Mouse (Mus musculus): ENCODE results near the gene Fmo3. TPM values are rescaled to one million over a fixed set of nuclear protein-coding genes. Genes with fewer than 3 reads are reported as not detected.

Fmo3 gene
- polyA plus RNA-seq (2016; fragmentation: Nextera tagmentation; extraction: Ambion mirVana), result not detected in 2 replicates

- H3K36me3 ChIP-seq, result no peaks in the 10 kb centered on the region
- no peaks in the 10 kb centered on the region for H3K4me1 ChIP-seq (replicated peaks)
- no peak within 1 kb of the TSS for H3K4me3 ChIP-seq
- H3K9me3 ChIP-seq (replicated peaks), result no peaks in the 10 kb centered on the region
- no peaks in the 10 kb centered on the region for H3K27me3 ChIP-seq (replicated peaks)
- WGBS, result 53% methylated on average over 1 of the region's 1 CpGs
- no peak within 1 kb of the TSS for H3K9ac ChIP-seq
- no peak within 1 kb of the TSS for H3K27ac ChIP-seq (ENCODE audit: poor library complexity, severe bottlenecking)
- ATAC-seq (ENCODE audit: insufficient number of reproducible peaks, low FRiP score), result no peak
- no peak within 1 kb of the TSS for H3K4me2 ChIP-seq
These were observed at the start of gene Fmo3 for GRCm38 (mm10) chr1:162984428-162984827. Gene Fmo3, minus strand, starts transcription at chr1:162984528.

GRCm38 (mm10) chr1:163023075-163023474, 38.7 kb upstream of the Fmo3 start:
- no peak overlapping the region for H3K4me3 ChIP-seq
- no peak for ATAC-seq (ENCODE audit: insufficient number of reproducible peaks, low FRiP score)
- no peak overlapping the region for H3K27ac ChIP-seq (ENCODE audit: poor library complexity, severe bottlenecking)
- H3K9me3 ChIP-seq (replicated peaks), result no peaks in the 10 kb centered on the region
- no peaks in the 10 kb centered on the region for H3K27me3 ChIP-seq (replicated peaks)
- no peak overlapping the region for H3K4me2 ChIP-seq
- H3K9ac ChIP-seq, result no peak overlapping the region
- H3K36me3 ChIP-seq, result no peaks in the 10 kb centered on the region
- no peaks in the 10 kb centered on the region for H3K4me1 ChIP-seq (replicated peaks)

GRCm38 (mm10) chr1:163009220-163009619, 24.9 kb upstream of the Fmo3 start:
- WGBS, result 48% methylated on average over 3 of the region's 3 CpGs
- H3K27ac ChIP-seq (ENCODE audit: poor library complexity, severe bottlenecking), result no peak overlapping the region
- no peaks in the 10 kb centered on the region for H3K9me3 ChIP-seq (replicated peaks)
- no peak overlapping the region for H3K4me3 ChIP-seq
- H3K27me3 ChIP-seq (replicated peaks), result no peaks in the 10 kb centered on the region
- no peaks in the 10 kb centered on the region for H3K4me1 ChIP-seq (replicated peaks)
- H3K9ac ChIP-seq, result no peak overlapping the region
- no peak for ATAC-seq (ENCODE audit: insufficient number of reproducible peaks, low FRiP score)
- no peak overlapping the region for H3K4me2 ChIP-seq
- H3K36me3 ChIP-seq, result no peaks in the 10 kb centered on the region

GRCm38 (mm10) chr1:163003496-163003895, 19.2 kb upstream of the Fmo3 start:
- Histone ChIP-seq H3K36me3 (no peaks in the 10 kb centered on the region), H3K4me2 (no peak overlapping the region), H3K27me3 (replicated peaks) (no peaks in the 10 kb centered on the region), H3K4me3 (no peak overlapping the region), H3K27ac (ENCODE audit: poor library complexity, severe bottlenecking) (no peak overlapping the region), H3K4me1 (replicated peaks) (no peaks in the 10 kb centered on the region), H3K9ac (no peak overlapping the region), H3K9me3 (replicated peaks) (no peaks in the 10 kb centered on the region)
- WGBS, result 76% methylated on average over 2 of the region's 2 CpGs
- no peak for ATAC-seq (ENCODE audit: insufficient number of reproducible peaks, low FRiP score)

- H3K4me3 ChIP-seq, result no peak overlapping the region
- no peaks in the 10 kb centered on the region for H3K9me3 ChIP-seq (replicated peaks)
- ATAC-seq (ENCODE audit: insufficient number of reproducible peaks, low FRiP score), result no peak
- 63% methylated on average over 4 of the region's 4 CpGs for WGBS
- H3K27ac ChIP-seq (ENCODE audit: poor library complexity, severe bottlenecking), result no peak overlapping the region
- no peaks in the 10 kb centered on the region for H3K4me1 ChIP-seq (replicated peaks)
- no peak overlapping the region for H3K4me2 ChIP-seq
- H3K27me3 ChIP-seq (replicated peaks), result no peaks in the 10 kb centered on the region
- H3K36me3 ChIP-seq, result no peaks in the 10 kb centered on the region
- no peak overlapping the region for H3K9ac ChIP-seq
These were observed 17.0 kb upstream of the Fmo3 start for GRCm38 (mm10) chr1:163001271-163001829.

- Histone ChIP-seq H3K9me3 (replicated peaks) (no peaks in the 10 kb centered on the region; the same call in 1 of the 2 replicates), H3K27ac (ENCODE audit: poor library complexity, severe bottlenecking) (no peak overlapping the region), H3K4me2 (no peak overlapping the region), H3K4me3 (no peak overlapping the region), H3K9ac (no peak overlapping the region), H3K27me3 (replicated peaks) (no peaks in the 10 kb centered on the region), H3K4me1 (replicated peaks) (no peaks in the 10 kb centered on the region), H3K36me3 (no peaks in the 10 kb centered on the region)
- ATAC-seq (ENCODE audit: insufficient number of reproducible peaks, low FRiP score), result no peak
- WGBS, result 72% methylated on average over 3 of the region's 3 CpGs
These were observed 3.2 kb upstream of the Fmo3 start for GRCm38 (mm10) chr1:162987546-162987945.

GRCm38 (mm10) chr1:162986777-162987176, 2.4 kb upstream of the Fmo3 start:
- Histone ChIP-seq H3K9ac (no peak overlapping the region), H3K4me3 (no peak overlapping the region), H3K27me3 (replicated peaks) (no peaks in the 10 kb centered on the region), H3K9me3 (replicated peaks) (no peaks in the 10 kb centered on the region; the same call in 1 of the 2 replicates), H3K36me3 (no peaks in the 10 kb centered on the region), H3K4me2 (no peak overlapping the region), H3K4me1 (replicated peaks) (no peaks in the 10 kb centered on the region), H3K27ac (ENCODE audit: poor library complexity, severe bottlenecking) (no peak overlapping the region)
- 77% methylated on average over 1 of the region's 1 CpGs for WGBS
- ATAC-seq (ENCODE audit: insufficient number of reproducible peaks, low FRiP score), result no peak

- ATAC-seq (ENCODE audit: insufficient number of reproducible peaks, low FRiP score), result no peak
- no peaks in the 10 kb centered on the region for H3K36me3 ChIP-seq
- H3K4me2 ChIP-seq, result no peak overlapping the region
- no peaks in the 10 kb centered on the region for H3K27me3 ChIP-seq (replicated peaks)
- no peaks in the 10 kb centered on the region; the same call in 1 of the 2 replicates for H3K9me3 ChIP-seq (replicated peaks)
- 69% methylated on average over 2 of the region's 2 CpGs for WGBS
- no peak overlapping the region for H3K4me3 ChIP-seq
- H3K4me1 ChIP-seq (replicated peaks), result no peaks in the 10 kb centered on the region
- H3K27ac ChIP-seq (ENCODE audit: poor library complexity, severe bottlenecking), result no peak overlapping the region
- H3K9ac ChIP-seq, result no peak overlapping the region
These were observed 1.9 kb upstream of the Fmo3 start for GRCm38 (mm10) chr1:162986121-162986748.

GRCm38 (mm10) chr1:162963556-162963955, 20.8 kb downstream of the Fmo3 start:
- Histone ChIP-seq H3K36me3 (no peaks in the 10 kb centered on the region), H3K4me2 (no peak overlapping the region), H3K27me3 (replicated peaks) (no peaks in the 10 kb centered on the region), H3K27ac (ENCODE audit: poor library complexity, severe bottlenecking) (no peak overlapping the region), H3K4me3 (no peak overlapping the region), H3K9me3 (replicated peaks) (no peaks in the 10 kb centered on the region), H3K4me1 (replicated peaks) (no peaks in the 10 kb centered on the region), H3K9ac (no peak overlapping the region)
- 59% methylated on average over 2 of the region's 2 CpGs for WGBS
- no peak for ATAC-seq (ENCODE audit: insufficient number of reproducible peaks, low FRiP score)

- Histone ChIP-seq H3K27me3 (replicated peaks) (no peaks in the 10 kb centered on the region), H3K36me3 (no peaks in the 10 kb centered on the region), H3K9ac (no peak overlapping the region), H3K4me3 (no peak overlapping the region), H3K27ac (ENCODE audit: poor library complexity, severe bottlenecking) (no peak overlapping the region), H3K9me3 (replicated peaks) (no peaks in the 10 kb centered on the region), H3K4me2 (no peak overlapping the region), H3K4me1 (replicated peaks) (no peaks in the 10 kb centered on the region; the same call in 1 of the 2 replicates)
- WGBS, result 79% methylated on average over 1 of the region's 1 CpGs
- no peak for ATAC-seq (ENCODE audit: insufficient number of reproducible peaks, low FRiP score)
These were observed 26.9 kb downstream of the Fmo3 start for GRCm38 (mm10) chr1:162957422-162957821.

- H3K4me2 ChIP-seq, result no peak overlapping the region
- no peak overlapping the region for H3K9ac ChIP-seq
- H3K27ac ChIP-seq (ENCODE audit: poor library complexity, severe bottlenecking), result no peak overlapping the region
- no peaks in the 10 kb centered on the region for H3K36me3 ChIP-seq
- no peaks in the 10 kb centered on the region for H3K9me3 ChIP-seq (replicated peaks)
- 56% methylated on average over 2 of the region's 2 CpGs for WGBS
- no peaks in the 10 kb centered on the region; the same call in 1 of the 2 replicates for H3K4me1 ChIP-seq (replicated peaks)
- H3K4me3 ChIP-seq, result no peak overlapping the region
- ATAC-seq (ENCODE audit: insufficient number of reproducible peaks, low FRiP score), result no peak
- H3K27me3 ChIP-seq (replicated peaks), result no peaks in the 10 kb centered on the region
These were observed 31.2 kb downstream of the Fmo3 start for GRCm38 (mm10) chr1:162953079-162953478.

- Histone ChIP-seq H3K4me2 (no peak overlapping the region), H3K4me1 (replicated peaks) (no peaks in the 10 kb centered on the region; the same call in 1 of the 2 replicates), H3K27me3 (replicated peaks) (no peaks in the 10 kb centered on the region), H3K4me3 (no peak overlapping the region), H3K36me3 (no peaks in the 10 kb centered on the region), H3K9me3 (replicated peaks) (no peaks in the 10 kb centered on the region), H3K9ac (no peak overlapping the region), H3K27ac (ENCODE audit: poor library complexity, severe bottlenecking) (no peak overlapping the region)
- ATAC-seq (ENCODE audit: insufficient number of reproducible peaks, low FRiP score), result no peak
- 76% methylated on average over 1 of the region's 1 CpGs for WGBS
These were observed 34.6 kb downstream of the Fmo3 start for GRCm38 (mm10) chr1:162949763-162950162.

All from heart, embryonic 12.5 days (tissue).